Mouse (Mus musculus) liver, adult 2 months (tissue): ENCODE data around the gene Adgrl4.

ENCODE experiments used
- CTCF ChIP-seq: fragments of 200-500 bp; IDR thresholded peaks from 2 replicates; pipeline ENCODE4 v1.5.1; 2011; ENCODE audit warnings: low read depth, low read length, control low read depth
- POLR2A ChIP-seq: fragments of 200-500 bp; IDR thresholded peaks from 2 replicates; pipeline ENCODE4 v1.6.1; 2011; ENCODE audit warnings: low read length, control low read depth; ENCODE audit not compliant: insufficient read depth; ENCODE audit errors: extremely low read depth

DNA sequence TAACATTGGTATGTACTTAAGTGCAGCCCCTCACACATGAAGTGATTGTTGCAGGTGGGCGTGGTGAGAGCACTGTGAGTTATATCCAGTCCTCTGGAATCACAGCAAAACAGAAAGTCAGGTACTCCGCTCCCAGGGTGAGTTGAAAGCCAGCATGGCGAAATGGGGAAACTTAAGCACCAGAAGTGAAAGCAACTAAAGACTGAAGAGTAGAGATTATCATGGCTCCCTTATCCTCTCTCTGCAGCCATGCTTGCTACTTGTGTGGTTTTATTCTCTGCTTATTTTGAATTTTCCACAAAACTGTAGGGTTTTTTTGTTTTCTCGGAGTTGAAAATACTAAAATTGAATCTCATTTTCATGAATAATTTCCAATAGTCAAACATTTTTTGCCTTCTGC, 51.2 kb downstream of the Adgrl4 start:
- TF ChIP-seq POLR2A, result no peak
- TF ChIP-seq CTCF, result no peak
